Mouse (Mus musculus) ES-E14 (cell line): Measurements from ENCODE around the gene Ltb4r2. TPM values are rescaled to one million over a fixed set of nuclear protein-coding genes. Genes with fewer than 3 reads are reported as not detected.

ENCODE experiments used
- DNase-seq: peaks from one replicate; pipeline ENCODE4 v3.0.0-alpha.2; 2013; ENCODE audit warnings: low read depth, low spot score
- H3K27ac ChIP-seq: 2 replicates; pipeline ENCODE4 v1.5.1; 2012; ENCODE audit warnings: low read depth, mild to moderate bottlenecking, low read length, moderate library complexity, mixed read lengths; ENCODE audit not compliant: poor library complexity, insufficient read depth, severe bottlenecking
- H3K36me3 ChIP-seq: 2 replicates; pipeline ENCODE4 v1.6.1; 2012; ENCODE audit warnings: mild to moderate bottlenecking, low read length, moderate library complexity, mixed read lengths; ENCODE audit not compliant: control insufficient read depth, poor library complexity, insufficient read depth, severe bottlenecking
- H3K4me1 ChIP-seq, 2 experiments: fragments of 150-350 bp in 1 of 2; sonication (generic) in 1 of 2; 2 replicates each; pipeline ENCODE4 v1.6.1; 2012; ENCODE audit warnings: low read length in 2 of 2, mild to moderate bottlenecking in 1 of 2, mixed read lengths in 1 of 2; ENCODE audit not compliant: control insufficient read depth in 2 of 2, insufficient read depth in 2 of 2, poor library complexity in 1 of 2
- H3K4me3 ChIP-seq, 2 experiments: fragments of 150-350 bp in 1 of 2; sonication (generic) in 1 of 2; 2 replicates each; pipeline ENCODE4 v1.5.1; 2012; ENCODE audit warnings: low read length in 2 of 2, low read depth in 1 of 2, mild to moderate bottlenecking in 1 of 2, mixed read lengths in 1 of 2; ENCODE audit not compliant: insufficient read depth in 1 of 2, poor library complexity in 1 of 2, severe bottlenecking in 1 of 2
- H3K9ac ChIP-seq: 2 replicates; pipeline ENCODE4 v1.6.1; 2012; ENCODE audit warnings: low read depth, mild to moderate bottlenecking, low read length, mixed read lengths; ENCODE audit not compliant: poor library complexity, insufficient read depth, severe bottlenecking
- H3K9me3 ChIP-seq: fragments of 150-350 bp; sonication (generic); 2 replicates; pipeline ENCODE4 v1.6.1; 2012; ENCODE audit warnings: low read depth, mild to moderate bottlenecking, low read length; ENCODE audit not compliant: control insufficient read depth, insufficient read depth
- CHD2 ChIP-seq: IDR thresholded peaks from 2 replicates; pipeline ENCODE4 v1.6.1; 2014; ENCODE audit warnings: mild to moderate bottlenecking, low read depth, low read length, inconsistent platforms
- HCFC1 ChIP-seq: IDR thresholded peaks from 2 replicates; pipeline ENCODE4 v1.6.1; 2012; ENCODE audit warnings: low read length, inconsistent platforms, borderline replicate concordance; ENCODE audit not compliant: insufficient read depth
- MAFK ChIP-seq: IDR thresholded peaks from 2 replicates; pipeline ENCODE4 v1.6.1; 2014; ENCODE audit warnings: mild to moderate bottlenecking, low read depth, low read length, inconsistent platforms; ENCODE audit not compliant: insufficient read depth
- ZC3H11A ChIP-seq: IDR thresholded peaks from 2 replicates; pipeline ENCODE4 v1.6.1; 2012; ENCODE audit warnings: low read depth, mild to moderate bottlenecking, inconsistent platforms, low read length, borderline replicate concordance
- ZNF384 ChIP-seq: IDR thresholded peaks from 2 replicates; pipeline ENCODE4 v1.6.1; 2012; ENCODE audit warnings: low read depth, low read length, inconsistent platforms
- in situ Hi-C, 2 experiments: fragments of 600-800 bp; cut with MboI; formaldehyde crosslinking; loops; one replicate each; pipeline ENCODE4 v1.15.1; 2025; ENCODE audit warnings: low sequenced_read_pairs in 2 of 2, inconsistent platforms in 1 of 2; ENCODE audit not compliant: unreplicated experiment in 2 of 2
- total RNA-seq: library from RNA; depleted of rRNA; stranded (reverse); fragments of 300-350 nt; gene quantifications from 2 replicates; pipeline ENCODE4 v1.2.3, GENCODE M21; 2012

Gene Ltb4r2
- total RNA-seq, 1 experiment, result 1.5 TPM

DNA sequence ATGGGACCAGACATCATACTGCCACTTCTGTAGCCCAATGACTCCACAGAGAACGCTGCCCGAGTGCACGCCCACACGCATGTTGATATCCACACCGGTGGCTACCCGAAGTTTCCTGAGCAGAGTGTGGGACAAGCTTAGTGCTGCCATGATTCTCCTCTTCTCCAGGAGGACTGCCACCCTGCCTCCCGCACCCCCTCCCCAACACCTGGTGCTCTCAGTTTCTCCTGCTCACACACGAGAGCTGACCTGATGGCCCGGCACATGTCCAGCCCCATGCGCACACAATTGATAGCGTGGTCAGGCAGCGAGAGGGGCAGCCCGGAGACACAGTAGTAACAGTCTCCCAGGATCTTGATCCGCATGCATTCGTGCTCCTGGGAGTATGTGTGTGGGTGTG, 17.5 kb downstream of the Ltb4r2 start:
- DNase-seq, result no peak
- H3K9me3 ChIP-seq, result no peaks in the 10 kb centered on the region
- H3K9ac ChIP-seq, result no peak overlapping the region
- H3K4me1 ChIP-seq, result peaks cover 0 to 7% of the 10 kb centered on the region in 2 experiments; a peak in 1 of 4 replicates
- H3K36me3 ChIP-seq, result no peaks in the 10 kb centered on the region
- no peak overlapping the region for H3K27ac ChIP-seq
- TF ChIP-seq HCFC1, result no peak
- no peak for TF ChIP-seq ZC3H11A
- TF ChIP-seq MAFK, result no peak
- no peak for TF ChIP-seq CHD2
- no peak for TF ChIP-seq ZNF384
- in situ Hi-C loops, result no loop called here
- no peak overlapping the region for H3K4me3 ChIP-seq

DNA sequence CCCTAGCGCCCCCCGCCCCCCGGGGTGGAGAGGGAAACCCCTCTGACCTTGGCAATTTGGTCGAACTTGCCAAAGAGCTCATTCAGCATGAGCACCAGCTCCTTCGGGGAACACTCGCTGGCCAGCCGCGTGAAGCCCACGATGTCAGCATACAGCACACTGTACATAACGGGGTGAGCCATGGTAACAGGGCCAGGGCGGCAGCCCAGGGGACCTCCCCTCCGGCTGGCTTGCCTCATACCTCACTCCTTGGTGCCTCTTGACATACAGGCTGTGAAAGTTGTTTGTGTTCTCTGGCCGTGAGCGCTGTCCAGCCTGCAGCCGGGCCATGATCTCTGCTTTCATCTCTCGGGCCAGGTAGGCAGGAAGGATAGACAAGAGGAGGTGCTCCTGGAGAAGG, 18.4 kb downstream of the Ltb4r2 start:
- H3K9ac ChIP-seq, result no peak overlapping the region
- H3K4me1 ChIP-seq, result peaks cover 0 to 7% of the 10 kb centered on the region in 2 experiments; a peak in 1 of 4 replicates
- no peaks in the 10 kb centered on the region for H3K9me3 ChIP-seq
- no peaks in the 10 kb centered on the region for H3K36me3 ChIP-seq
- H3K4me3 ChIP-seq, result no peak overlapping the region
- TF ChIP-seq MAFK (no peak), HCFC1 (no peak), CHD2 (no peak)
- DNase-seq, result no peak
- in situ Hi-C loops, result no loop called here
- H3K27ac ChIP-seq, result no peak overlapping the region

GRCm38 (mm10) chr14:55780736-55781135, 19.5 kb downstream of the Ltb4r2 start:
- no peak for DNase-seq
- peaks cover 0 to 7% of the 10 kb centered on the region in 2 experiments; a peak in 1 of 4 replicates for H3K4me1 ChIP-seq
- H3K9me3 ChIP-seq, result no peaks in the 10 kb centered on the region
- TF ChIP-seq ZC3H11A (no peak), MAFK (no peak), CHD2 (no peak), ZNF384 (no peak), HCFC1 (no peak)
- no peaks in the 10 kb centered on the region for H3K36me3 ChIP-seq
- in situ Hi-C loops, result no loop called here
- H3K9ac ChIP-seq, result no peak overlapping the region
- no peak overlapping the region for H3K4me3 ChIP-seq
- no peak overlapping the region for H3K27ac ChIP-seq

DNA sequence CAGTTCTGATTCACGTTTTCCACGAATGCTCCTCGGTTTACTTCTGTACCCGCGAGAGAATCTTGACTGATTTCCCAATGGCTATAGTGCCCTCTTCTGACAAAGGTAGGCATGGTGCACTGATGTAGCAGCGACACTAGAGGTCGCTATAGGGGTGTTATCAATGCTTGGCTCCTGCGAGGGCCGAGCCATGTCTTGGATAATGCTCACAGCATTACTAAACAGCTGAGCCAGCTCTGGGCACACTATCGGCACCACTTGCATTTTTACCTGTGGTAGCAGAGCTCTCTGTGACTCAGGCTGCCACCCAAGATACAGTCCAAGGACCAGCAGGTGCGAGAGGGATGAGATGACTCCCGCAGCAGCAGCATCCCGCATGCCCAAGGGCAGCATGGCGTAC, 20.1 kb downstream of the Ltb4r2 start:
- TF ChIP-seq ZC3H11A (peak; percentile 73; the same call in 1 of the 2 replicates), HCFC1 (peak; percentile 52; the same call in 1 of the 2 replicates), MAFK (peak; percentile 44; the same call in 1 of the 2 replicates), CHD2 (no peak; the same call in 1 of the 2 replicates)
- DNase-seq, result peak; percentile 68
- H3K36me3 ChIP-seq, result no peaks in the 10 kb centered on the region; the same call in 1 of the 2 replicates
- in situ Hi-C loops, result no loop called here
- H3K9me3 ChIP-seq, result no peaks in the 10 kb centered on the region
- peaks cover 0 to 7% of the 10 kb centered on the region in 2 experiments; a peak in 1 of 4 replicates for H3K4me1 ChIP-seq
- no peak overlapping the region for H3K27ac ChIP-seq
- H3K9ac ChIP-seq, result peak overlapping the region; percentile 20; the same call in 1 of the 2 replicates
- no peak overlapping the region for H3K4me3 ChIP-seq

GRCm38 (mm10) chr14:55782361-55782960, 21.2 kb downstream of the Ltb4r2 start:
- in situ Hi-C loops, result no loop called here

More at GRCm38 (mm10) chr14:55782361-55782960, 21.2 kb downstream of the Ltb4r2 start:
- H3K9ac ChIP-seq, result no peak overlapping the region
- no peak overlapping the region for H3K4me3 ChIP-seq
- no peaks in the 10 kb centered on the region; the same call in 1 of the 2 replicates for H3K36me3 ChIP-seq
- DNase-seq, result no peak
- H3K27ac ChIP-seq, result no peak overlapping the region
- TF ChIP-seq MAFK (no peak), ZC3H11A (no peak), HCFC1 (no peak), ZNF384 (no peak)
- no peaks in the 10 kb centered on the region for H3K9me3 ChIP-seq
- H3K4me1 ChIP-seq, result peaks cover 0 to 7% of the 10 kb centered on the region in 2 experiments; a peak in 1 of 4 replicates
